Mouse (Mus musculus): Measurements from ENCODE around the gene Vsx1.

Vsx1 gene

DNA sequence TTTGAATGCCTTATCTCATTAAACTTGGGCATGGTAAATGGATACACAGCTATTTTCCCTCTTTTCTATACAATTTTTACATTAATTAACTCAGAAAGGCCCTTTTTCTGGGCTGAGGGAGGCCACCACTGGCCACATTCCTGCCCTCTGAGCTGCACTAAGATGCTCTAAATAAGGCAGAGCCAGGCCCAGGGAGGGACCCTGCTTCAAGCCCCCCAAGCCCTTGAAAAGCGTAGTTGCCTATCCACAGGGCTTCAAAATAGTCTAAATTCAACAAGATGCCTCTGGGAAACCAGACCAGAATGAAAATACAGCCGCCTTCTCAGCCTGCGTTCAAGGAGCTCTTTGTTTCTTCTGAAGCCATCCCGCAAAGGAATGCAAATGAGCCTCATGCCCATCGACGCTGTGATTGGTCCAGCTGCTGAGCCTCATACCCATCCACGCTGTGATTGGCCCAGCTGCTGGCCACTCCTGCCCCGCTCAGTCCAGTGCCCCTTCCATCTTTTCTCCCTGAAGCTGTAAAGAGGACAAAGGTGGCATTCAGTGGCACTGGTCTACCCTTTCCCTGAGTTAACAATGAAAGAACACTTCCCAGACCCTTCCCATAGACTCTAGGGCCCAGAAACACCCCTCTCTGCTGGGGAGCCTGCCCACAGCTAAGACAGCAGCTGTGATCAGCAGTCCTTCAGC lies 45.3 kb downstream of the Vsx1 start:
- DNase-seq = peak; percentile 8

- no peak for DNase-seq
Observed at GRCm38 (mm10) chr2:150643166-150643565, 46.0 kb downstream of the Vsx1 start.

GRCm38 (mm10) chr2:150638370-150638733 lies 50.8 kb downstream of the Vsx1 start:
- DNase-seq = no peak

DNA sequence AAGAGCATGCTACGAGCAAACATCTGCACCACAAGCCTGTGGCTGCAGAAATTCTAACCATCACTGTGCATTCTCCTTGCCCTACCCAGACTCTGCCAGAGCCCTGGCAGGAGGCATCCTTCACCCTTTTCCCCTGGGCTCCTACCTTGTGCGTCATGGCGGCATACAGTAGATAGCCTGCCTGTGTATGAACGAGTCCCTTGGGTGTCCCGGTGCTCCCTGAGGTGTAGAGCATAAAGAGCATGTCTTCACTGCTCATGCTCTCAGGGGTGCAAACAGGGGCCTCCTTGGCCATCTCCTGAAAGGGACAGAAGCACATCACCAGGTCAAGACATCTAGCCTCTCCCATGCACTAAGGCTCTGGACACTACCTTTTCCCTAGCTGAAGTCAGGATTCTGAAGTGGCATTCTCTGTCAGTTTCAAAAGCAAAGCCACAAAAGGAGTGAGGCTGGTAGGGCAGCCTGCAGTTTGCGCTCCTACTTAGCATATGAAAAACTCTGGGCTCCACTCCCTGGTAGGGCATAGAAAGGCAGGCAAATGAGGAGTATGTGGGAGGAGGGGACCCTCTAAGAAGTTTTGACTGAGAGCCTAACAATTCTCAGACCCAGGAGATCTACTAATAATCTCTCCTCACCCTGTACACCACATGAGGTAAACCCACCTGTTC lies 51.3 kb downstream of the Vsx1 start:
- DNase-seq = no peak

- DNase-seq = no peak
Observed at GRCm38 (mm10) chr2:150635877-150636446, 53.2 kb downstream of the Vsx1 start.

All from cerebellum, adult 11 months (tissue).